Mouse (Mus musculus) ovary, postnatal 36 days (tissue): ENCODE data around the gene Sgsm2.

Experiments
- DNase-seq: peaks from one replicate; pipeline ENCODE4 v3.0.0; 2022; ENCODE audit warnings: low spot score, mixed read lengths

Sgsm2 gene

GRCm38 (mm10) chr11:74896901-74897677, at the start of gene Sgsm2:
Gene Sgsm2, minus strand, starts transcription at chr11:74897060.
- DNase-seq: peak; percentile 79

DNA sequence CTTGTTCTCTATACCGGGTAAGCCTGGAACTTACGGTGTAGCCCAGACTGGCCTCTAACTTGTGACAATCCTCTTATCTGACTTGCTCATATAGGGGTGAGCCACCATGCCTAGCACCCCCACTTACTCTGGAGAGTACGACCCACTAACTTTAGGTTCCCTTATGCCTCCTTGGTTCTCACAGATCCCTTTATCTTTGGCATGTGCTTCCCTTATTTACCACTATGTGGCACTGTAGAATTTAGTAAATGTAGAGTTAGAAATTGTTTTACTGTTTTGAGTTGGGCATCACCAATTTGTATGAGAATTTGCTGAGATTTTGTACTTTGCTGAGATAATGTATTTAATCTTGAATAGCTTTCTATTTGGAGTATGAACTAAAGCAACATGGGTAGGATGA, 49.5 kb upstream of the Sgsm2 start:
- no peak for DNase-seq

- no peak for DNase-seq
Measured at GRCm38 (mm10) chr11:74930391-74930790, 33.5 kb upstream of the Sgsm2 start.

DNA sequence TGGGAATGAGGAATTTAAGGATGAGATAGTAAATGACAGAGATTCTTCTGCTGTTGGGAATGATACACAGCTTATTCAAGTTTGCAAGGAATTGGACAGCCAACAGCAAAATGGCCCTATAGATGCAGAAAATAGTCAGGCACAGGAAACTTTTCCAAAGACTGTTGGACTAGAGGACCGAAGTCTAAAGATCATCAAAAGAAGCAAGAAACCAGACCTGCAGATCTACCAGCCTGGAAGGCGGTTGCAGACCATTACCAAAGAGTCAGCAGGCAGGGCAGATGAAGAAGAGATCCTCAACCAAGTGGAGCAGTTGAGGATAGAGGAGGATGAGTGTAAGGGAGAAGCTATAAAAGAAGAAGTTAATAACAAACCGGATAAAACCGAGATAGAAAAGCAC, 32.3 kb upstream of the Sgsm2 start:
- no peak for DNase-seq

- no peak for DNase-seq
Measured at GRCm38 (mm10) chr11:74927236-74927725, 30.4 kb upstream of the Sgsm2 start.

GRCm38 (mm10) chr11:74926388-74927005, 29.6 kb upstream of the Sgsm2 start:
- DNase-seq: no peak

DNA sequence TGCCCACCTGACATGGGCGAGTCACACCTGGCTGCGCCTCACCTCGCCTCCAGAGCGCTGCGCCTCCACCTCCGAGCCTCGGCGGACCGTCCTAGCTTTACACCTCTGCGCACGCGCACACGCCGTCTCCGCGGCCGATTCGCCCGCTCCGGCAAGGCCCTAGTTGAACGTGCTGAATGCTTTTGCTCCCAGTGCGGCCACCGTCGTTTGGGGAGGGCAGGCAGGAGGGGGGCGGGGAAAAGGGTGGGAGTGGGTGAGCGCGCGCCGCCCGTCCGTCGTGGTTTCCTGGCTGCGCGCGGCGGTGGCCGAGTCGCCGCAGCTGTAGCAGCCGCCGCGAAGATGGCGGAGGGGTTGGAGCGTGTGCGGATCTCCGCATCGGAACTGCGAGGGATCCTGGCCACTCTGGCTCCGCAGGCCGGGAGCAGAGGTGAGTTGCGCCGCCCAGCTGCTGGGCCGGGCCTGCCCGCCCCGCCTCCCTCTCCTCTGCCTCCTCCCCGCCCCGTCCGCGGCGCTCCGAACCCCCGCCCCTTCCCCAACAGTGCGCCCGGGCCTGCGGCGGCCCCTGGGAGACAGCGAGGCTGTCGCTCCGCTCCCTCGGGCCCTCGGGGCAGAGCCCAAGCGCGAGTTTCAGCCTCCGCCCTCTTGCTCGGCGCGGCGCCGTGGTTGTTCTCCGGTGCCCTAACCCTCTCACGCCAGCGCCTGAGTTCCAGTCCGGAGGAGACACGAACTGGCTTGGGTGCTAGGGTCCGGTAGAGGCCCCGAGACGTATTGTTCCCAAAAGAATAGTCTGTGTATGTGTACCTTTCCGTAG, 28.9 kb upstream of the Sgsm2 start, which contains the start of the genes Smg6 and Srr:
Gene Smg6 (plus strand): TSS at position 247 of the 811 bp plus-strand sequence.
Gene Srr (minus strand): TSS at position 372 of the 811 bp plus-strand sequence.
- DNase-seq: peak; percentile 92

- DNase-seq: peak; percentile 13
Measured at GRCm38 (mm10) chr11:74924149-74924548, 27.3 kb upstream of the Sgsm2 start.

GRCm38 (mm10) chr11:74919249-74919648, 22.4 kb upstream of the Sgsm2 start:
- no peak for DNase-seq

DNA sequence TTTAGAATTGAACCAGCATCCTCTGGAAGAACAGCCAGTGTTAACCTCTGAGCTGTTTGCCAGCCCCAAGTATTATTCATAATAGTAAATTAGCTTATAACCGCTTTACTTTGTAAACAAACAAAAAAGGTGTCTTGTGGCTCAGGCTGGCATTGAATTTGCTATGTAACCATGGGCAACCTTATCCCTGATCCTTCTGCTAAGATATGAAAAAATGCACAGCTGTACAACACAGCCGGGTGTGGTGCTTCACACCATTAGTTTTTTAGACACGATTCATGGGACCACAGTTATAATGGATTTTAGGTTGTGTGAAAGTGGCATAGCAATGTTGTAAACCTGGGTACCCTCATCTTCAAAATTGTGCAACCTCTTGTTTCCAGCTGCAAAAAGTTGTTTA, 15.6 kb upstream of the Sgsm2 start:
- no peak for DNase-seq

- DNase-seq: no peak
Measured at GRCm38 (mm10) chr11:74909978-74910377, 13.1 kb upstream of the Sgsm2 start.

DNA sequence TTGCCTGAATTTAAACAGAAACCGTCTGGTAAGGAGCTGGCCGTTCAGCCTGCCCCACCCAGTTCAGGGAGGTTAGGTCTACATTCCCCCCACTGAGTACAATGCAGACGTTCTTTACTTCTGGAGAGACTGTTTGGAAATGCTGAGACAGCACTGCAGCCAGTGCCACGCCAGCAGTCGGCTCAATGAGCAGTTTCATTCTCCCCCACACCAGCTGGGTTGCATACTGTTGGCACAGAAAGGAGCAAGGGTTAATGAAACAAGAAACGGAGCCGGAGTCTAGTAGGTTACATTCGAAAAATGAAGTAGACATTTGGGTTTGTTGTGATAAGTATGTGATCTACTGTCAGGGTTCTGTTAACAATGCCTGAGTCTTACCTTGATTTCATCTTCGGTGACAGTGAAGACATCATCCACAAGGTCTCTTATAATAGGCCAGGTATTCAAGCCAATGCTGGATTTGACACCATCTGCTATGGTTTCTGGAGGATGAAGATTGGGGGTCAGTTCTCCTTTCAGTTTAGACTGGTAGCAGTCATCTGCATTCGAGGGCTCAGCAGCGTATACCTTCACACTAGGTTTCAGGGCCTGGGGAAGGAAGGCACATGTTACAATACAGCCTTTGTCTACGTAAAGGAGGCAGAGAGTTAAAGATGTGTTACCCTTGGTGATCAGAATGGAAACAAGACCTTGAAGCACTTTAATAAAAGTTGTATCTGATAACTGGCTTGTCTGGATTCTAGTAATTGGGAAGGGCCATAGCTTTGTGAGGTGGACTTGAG, 11.9 kb upstream of the Sgsm2 start:
- no peak for DNase-seq

GRCm38 (mm10) chr11:74907850-74908249, 11.0 kb upstream of the Sgsm2 start:
- DNase-seq: no peak

DNA sequence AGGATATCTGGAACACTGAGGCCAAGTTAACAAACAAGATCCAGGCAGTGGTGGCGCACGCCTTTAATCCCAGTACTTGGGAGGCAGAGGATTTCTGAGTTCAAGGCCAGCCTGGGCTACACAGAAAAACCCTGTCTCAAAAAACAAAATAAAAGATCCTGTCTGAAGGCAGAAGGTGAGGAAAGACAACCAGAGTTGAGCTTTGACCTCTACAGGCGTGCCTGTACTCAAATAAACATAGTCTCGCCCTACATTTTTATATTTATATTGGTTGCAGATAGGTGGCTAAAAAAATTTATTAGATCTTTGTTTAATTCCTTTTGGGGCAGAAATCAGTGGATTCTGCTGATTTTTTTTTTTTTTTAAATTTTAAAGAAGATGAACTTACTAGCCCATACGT, 5.6 kb upstream of the Sgsm2 start:
- no peak for DNase-seq

DNA sequence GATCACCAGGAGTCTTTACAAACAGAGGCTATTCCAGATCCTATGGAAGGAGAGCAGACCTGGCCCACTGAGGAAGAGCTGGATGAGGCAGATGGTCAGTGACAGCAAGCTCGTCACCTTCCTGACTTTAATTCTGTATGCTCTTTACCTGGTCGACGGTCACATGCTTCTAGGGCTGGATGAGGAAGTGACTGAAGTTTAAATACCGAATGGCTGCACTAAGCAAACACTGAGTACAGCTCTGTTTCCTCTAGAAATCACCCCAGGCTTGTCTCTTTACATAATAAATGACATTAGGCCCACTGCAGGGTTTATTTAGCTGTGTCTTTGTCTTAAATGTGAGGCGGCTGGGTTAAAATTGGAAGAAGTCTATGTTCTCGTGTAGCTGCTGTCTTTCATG, 4.7 kb upstream of the Sgsm2 start:
- no peak for DNase-seq

DNA sequence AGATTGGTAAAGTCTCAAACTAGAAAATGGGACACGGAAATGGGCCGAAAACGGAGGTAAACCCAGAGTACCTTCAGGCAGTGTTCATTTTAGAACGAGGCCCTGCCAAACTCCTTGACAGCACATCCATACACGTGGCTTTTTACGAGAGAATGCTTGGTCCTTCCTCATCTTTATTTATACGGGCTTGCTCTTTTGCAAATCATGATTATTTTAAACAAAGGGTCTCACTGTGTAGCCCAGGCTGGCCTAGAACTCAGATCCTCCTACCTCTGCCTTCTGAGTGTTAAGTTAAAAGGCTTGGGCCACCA, 1.6 kb upstream of the Sgsm2 start:
- no peak for DNase-seq

DNA sequence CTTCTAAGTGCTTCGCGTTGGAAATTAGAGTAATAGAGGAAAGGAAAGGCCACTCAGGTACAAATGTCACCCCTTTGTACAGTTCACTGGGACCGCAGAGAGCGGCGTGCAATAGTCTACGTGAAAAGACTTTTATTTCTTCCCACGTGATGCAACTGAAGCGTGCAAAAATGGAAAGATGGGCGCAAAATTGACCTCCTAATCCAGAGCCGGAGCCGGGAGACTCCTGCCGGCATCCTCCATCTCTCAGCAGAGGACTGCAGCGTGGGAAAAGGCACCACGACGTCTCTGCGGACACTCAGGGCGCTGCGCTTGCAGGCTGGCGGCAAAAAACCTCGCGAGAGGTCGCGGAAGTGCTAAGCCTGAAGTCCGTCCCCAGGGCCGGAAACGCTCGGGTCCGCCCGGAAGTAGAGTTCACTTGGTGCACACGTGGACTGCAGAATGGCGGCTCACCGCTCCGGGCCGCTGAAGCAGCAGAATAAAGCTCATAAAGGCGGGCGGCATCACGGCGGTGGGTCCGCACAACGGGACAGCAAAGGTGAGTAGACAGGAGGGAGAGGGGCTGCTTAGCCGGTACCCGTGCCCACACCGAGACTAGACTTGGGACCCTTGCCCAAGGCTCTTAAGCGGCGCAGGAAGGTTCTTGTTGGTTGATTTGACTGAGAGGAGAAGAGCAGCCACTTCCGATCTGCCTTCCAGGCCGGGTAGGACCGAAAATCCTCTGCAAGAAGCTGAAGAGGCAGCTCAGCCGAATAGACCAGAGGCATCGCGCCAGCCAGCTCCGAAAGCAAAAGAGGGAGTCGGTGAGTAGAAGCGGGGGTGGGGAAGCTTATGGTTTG, 1.0 kb upstream of the Sgsm2 start, which contains the start of gene Tsr1:
Gene Tsr1 (plus strand): TSS at position 394 of the 839 bp plus-strand sequence.
- DNase-seq: peak; percentile 87

DNA sequence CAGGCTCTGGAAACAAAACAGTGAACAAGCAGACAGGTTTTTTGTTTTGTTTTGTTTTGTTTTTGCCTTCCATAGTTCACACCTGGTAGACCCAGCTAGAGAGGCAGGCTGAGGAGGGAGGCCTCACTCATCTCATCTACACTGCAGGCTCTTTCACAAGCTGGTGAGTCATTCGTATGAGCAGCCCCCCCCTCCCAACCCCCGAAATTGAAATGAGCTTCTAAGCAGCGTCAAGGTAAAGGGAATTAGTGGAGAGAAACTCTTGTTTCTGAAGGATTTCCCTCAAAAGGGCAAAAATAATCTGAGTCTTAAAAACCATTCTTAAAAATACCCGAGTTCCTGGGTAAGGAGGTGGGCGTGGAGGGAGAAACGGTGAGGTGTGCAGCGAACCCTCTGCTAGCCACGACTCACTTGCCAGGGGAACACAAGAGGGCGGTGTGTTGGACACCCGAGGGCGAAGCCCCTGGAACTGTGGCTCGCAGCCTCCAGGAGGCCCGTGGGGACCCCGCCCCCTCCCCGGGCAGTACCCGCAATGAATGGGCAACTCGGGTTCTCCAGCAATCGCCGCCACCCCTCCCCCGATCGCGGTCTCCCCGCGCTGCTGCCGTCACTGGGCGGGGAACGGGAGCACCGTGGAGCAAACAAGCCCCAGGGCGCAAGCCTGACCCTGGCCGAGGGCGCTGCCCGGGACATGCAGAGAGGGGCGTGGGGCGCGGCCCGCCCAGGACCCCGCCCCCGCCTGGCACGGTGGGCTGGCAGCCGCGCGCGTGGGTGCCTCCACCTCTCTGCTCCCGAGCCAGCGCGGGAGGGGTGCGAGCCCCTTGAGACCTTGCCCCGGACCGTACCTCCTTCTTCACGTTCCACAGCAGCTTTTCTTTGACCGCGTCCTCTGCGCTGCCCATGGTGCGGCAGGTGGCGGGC, 620 bp downstream of the Sgsm2 start:
- peak; percentile 78 for DNase-seq

GRCm38 (mm10) chr11:74894619-74895018, 2.2 kb downstream of the Sgsm2 start:
- no peak for DNase-seq

- DNase-seq: no peak
Measured at GRCm38 (mm10) chr11:74883098-74883497, 13.8 kb downstream of the Sgsm2 start.
